Mouse (Mus musculus) inflammation-experienced regulatory T-cells (primary cell): ENCODE measurements around the gene Gm9603. TPM values are rescaled to one million over a fixed set of nuclear protein-coding genes. Genes with fewer than 3 reads are reported as not detected.

ENCODE experiments used
- polyA plus RNA-seq, 2 experiments: library from polyadenylated mRNA; unstranded; fragments of 100-300 nt; shearing (Covaris generic); gene quantifications; one replicate each; pipeline ENCODE4 v1.2.1; 2017

Gm9603 gene
- not detected for polyA plus RNA-seq

GRCm38 (mm10) chr14:5687357-5687756, at the start of gene Gm9603:
Gm9603 (minus strand) TSS chr14:5687457.

GRCm38 (mm10) chr14:5632928-5633327, 54.3 kb downstream of the Gm9603 start, which contains the start of gene Gm8265:
Gm8265 (minus strand) TSS chr14:5633028.

Other genes with a start within 250 kb of the Gm9603 start
- gene Gm3194, start 232.0 kb downstream of the Gm9603 start, polyA plus RNA-seq: 1 to 10 TPM in 1 of 2 experiments, under 1 TPM in 1; 0.95 to 2.3 TPM
- gene Gm8246, start 209.6 kb downstream of the Gm9603 start, polyA plus RNA-seq: under 1 TPM in 1 of 2 experiments, not detected in 1; 0.20 TPM
- not detected for gene Gm3187, start 203.2 kb downstream of the Gm9603 start, polyA plus RNA-seq
- gene Gm3488, start 185.8 kb downstream of the Gm9603 start, polyA plus RNA-seq: 10 to 100 TPM in 1 of 2 experiments, 1 to 10 TPM in 1; 1.6 to 10.8 TPM
- under 1 TPM; 0.18 to 0.21 TPM for gene Gm3532, start 149.0 kb downstream of the Gm9603 start, polyA plus RNA-seq
- not detected for gene Gm8265, start 54.4 kb downstream of the Gm9603 start, polyA plus RNA-seq
- 1 to 10 TPM; 1.2 to 3.3 TPM for gene Gm3373, start 54.1 kb upstream of the Gm9603 start, polyA plus RNA-seq
- gene Gm3383, start 120.5 kb upstream of the Gm9603 start, polyA plus RNA-seq: 1 to 10 TPM; 2.5 to 5.3 TPM
- not detected for gene Gm3424, start 142.9 kb upstream of the Gm9603 start, polyA plus RNA-seq
- 1 to 10 TPM in 1 of 2 experiments, under 1 TPM in 1; 0.97 to 2.0 TPM for gene Gm8237, start 192.9 kb upstream of the Gm9603 start, polyA plus RNA-seq